Mouse (Mus musculus) adrenal gland, postnatal 14 days (tissue): ENCODE results near the gene Irf5. TPM values are rescaled to one million over a fixed set of nuclear protein-coding genes. Genes with fewer than 3 reads are reported as not detected.

Source experiments
- total RNA-seq: library from RNA; stranded (reverse); gene quantifications from 2 replicates; pipeline ENCODE4 v1.2.3, GENCODE M21; 2021

The Irf5 gene
- total RNA-seq, 1 experiment from 2014 or later = 3.0 TPM

Other genes starting within 250 kb of the Irf5 start
- 0.41 TPM in 1 of 2 replicates, not detected in the other for gene Fam71f2, start 247.0 kb upstream of the Irf5 start, total RNA-seq
- gene Fam71f1, start 207.5 kb upstream of the Irf5 start, total RNA-seq = not detected in 2 replicates
- 165 and 171 TPM in 2 replicates for gene Calu, start 178.6 kb upstream of the Irf5 start, total RNA-seq
- not detected in 2 replicates for gene Opn1sw, start 138.2 kb upstream of the Irf5 start, total RNA-seq
- gene Ccdc136, start 130.3 kb upstream of the Irf5 start, total RNA-seq = 4.9 and 6.3 TPM in 2 replicates
- 4.2 and 5.3 TPM in 2 replicates for gene Flnc, start 93.4 kb upstream of the Irf5 start, total RNA-seq
- 169 and 183 TPM in 2 replicates for gene Atp6v1f, start 58.9 kb upstream of the Irf5 start, total RNA-seq
- gene Atp6v1fnb, start 55.2 kb upstream of the Irf5 start, total RNA-seq = not detected in 2 replicates
- gene Kcp, start 18.7 kb upstream of the Irf5 start, total RNA-seq = 6.1 and 7.1 TPM in 2 replicates
- gene Tnpo3, start 83.3 kb downstream of the Irf5 start, total RNA-seq = 52.8 and 57.2 TPM in 2 replicates
- gene Tspan33, start 167.6 kb downstream of the Irf5 start, total RNA-seq = 3.8 and 8.0 TPM in 2 replicates
- gene Smo, start 208.9 kb downstream of the Irf5 start, total RNA-seq = 43.9 and 45.0 TPM in 2 replicates
- gene Ahcyl2, start 241.4 kb downstream of the Irf5 start, total RNA-seq = 102 and 103 TPM in 2 replicates